Mouse (Mus musculus) neural tube, embryonic 10.5 days (tissue): ENCODE results near the gene Gpatch2.

Experiments used
- DNase-seq: peaks from one replicate; pipeline ENCODE4 v3.0.0-alpha.2; 2017; ENCODE audit warnings: low spot score; ENCODE audit errors: extremely low spot score

Gene Gpatch2

DNA sequence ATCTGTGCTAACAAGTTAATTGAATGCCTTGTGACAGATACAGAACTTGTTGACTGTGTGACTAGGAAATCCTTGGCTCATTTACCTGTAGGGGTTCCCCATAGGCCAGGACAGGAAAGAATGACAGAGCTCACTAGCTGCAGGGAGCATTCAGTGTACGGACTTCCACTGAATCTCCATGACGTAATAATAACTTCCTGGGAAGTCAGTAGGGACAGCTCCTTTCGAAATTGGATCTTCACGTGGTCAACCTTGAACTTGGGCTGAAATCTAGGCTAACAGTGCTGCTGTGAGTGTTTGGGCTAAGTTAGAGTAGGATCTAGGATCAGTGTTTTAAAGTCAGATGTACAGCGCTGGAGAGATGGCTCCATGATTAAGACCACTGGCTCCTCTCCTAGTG, 29.4 kb downstream of the Gpatch2 start:
- DNase-seq, result no peak

DNA sequence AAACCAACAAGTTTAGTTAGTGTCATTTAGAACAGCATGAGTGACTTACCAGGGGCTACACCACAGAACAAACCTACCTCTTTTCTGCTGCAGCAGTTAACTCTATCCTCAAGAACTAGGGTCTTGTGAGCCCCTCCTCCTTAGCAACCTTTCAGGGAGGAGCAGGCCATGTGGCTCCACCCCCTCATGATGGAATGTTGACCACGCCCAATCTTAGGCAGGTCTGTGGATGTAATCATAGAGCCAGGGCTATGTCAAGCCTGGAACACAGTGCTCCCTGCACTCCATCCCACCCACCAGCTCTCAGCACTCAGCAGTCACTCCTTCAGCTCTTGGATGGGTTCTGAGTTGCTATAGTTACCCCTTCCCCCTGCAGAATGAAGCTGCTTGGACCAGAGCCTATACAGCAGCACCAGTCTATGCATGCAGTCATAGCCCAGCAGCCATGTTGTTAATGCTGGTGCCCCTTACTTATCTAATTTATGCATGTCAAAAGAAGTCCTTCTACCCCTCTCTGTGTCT, 35.5 kb downstream of the Gpatch2 start:
- no peak for DNase-seq

DNA sequence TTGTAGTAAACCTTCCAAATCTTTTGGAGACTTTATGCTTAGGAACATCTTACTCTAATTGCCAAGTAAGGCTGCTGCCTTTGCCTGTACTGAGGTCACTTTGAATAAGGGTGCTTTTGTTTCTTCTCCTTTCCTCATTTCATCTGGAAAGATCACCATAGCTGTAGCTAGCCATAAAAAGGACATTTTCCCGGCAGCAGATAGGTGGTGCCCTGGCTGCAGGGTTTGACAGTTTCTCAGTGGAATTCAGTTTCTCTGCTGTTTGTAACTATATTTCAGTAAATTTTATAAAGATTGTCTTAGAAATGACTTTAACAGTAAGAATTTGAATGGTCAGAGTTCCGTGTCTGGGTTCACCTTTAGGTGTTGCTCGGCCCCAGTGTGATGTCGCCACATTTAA, 43.4 kb downstream of the Gpatch2 start:
- DNase-seq, result no peak

DNA sequence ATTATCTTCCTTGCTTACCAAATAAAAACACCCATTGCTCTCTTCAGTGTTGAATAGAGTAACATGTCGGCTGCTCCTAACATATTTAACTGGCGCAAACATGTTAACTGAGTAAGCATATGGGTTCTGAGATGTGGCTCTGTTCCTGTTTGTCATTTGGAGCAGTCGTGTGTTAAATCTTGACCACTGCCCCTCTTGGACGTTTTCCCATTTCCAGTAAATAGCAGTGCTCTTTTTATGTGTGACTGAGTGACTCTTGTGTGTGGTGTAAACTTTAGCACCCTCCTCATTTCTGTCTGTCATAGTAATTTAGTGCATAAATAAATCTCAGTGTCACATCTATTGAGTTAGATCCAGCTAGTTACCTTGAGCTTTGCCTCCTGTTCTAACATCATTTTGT, 52.3 kb downstream of the Gpatch2 start:
- DNase-seq, result no peak

DNA sequence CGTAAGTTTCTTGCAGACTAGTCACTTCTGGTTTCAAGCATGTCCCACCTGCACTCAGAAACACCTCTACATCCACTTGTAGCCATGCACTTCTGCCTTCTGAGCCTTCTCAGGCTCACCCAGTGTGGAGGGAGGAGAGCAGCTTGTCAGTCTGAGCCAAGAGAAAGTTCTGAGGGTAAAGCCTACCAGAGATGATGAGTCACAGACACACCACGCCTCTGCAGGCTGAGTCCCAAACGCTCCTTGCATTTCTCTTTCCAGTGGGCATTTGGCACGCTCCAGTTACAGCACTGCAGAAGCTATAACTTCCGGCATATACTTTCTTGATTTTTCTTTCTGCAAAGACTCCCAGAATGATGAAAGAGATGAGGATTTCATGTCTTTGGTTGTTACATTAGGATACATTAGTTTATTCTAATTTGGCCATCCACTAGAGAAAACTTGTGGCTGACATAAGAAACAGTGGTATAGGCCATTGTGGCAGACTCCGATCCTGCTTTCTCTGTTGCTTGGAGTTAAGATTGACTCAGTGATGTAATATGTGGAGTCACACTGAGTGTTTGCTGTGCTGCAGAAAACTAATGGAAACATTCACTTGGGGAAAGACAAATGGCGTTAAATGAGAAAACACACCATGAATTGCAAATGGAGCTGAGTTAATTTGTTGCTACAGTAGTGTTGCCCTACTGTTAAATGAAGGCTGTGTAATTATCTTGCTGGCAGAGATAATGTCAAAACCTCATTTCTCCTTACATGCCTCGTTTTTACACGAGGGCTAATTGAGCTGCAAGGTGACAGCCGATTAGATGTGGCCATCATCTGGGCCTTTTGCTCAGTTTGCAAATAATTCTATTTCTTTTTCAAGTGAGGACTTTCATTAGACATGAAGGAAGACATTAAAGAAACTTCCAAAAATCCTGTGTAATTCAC, 55.3 kb downstream of the Gpatch2 start:
- DNase-seq, result no peak

DNA sequence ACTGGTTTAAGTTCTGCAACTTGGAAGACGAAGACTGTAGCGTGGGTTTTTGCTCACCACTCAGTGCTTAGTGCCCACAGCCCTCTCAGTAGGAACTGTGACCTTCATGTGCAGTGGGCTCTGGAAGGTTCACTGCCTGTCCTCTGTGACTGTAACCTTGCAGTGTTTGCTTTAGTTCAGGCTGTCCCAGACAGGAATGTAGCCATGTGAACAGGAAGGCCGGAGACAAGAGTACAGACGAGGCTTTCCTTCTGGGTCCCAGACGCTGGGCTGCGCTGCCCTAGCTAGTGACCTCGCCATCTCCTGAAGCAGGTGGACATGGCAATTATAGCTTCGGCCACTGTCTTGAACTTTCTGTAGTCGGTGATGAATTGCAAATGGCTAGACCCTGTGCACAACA, 62.0 kb downstream of the Gpatch2 start:
- peak; percentile 38 for DNase-seq

DNA sequence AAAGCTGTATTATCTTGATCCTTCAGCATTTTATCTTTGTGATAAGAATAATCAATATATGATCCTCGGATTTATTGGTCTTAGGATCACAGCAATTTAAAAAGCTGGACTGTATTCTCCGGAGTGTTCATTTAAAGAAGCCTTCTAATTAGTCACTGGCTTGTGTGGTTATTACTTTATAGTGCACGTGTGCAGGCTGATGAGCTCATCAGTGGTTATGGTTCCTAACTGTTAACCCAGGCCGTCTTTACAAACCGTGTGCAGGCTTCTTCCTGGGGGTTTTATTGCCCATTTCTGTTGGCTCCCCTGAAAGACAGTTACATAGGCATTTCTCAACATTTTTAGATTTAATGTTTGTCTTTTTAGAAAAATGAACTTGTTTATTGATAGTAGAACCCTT, 63.2 kb downstream of the Gpatch2 start:
- no peak for DNase-seq

DNA sequence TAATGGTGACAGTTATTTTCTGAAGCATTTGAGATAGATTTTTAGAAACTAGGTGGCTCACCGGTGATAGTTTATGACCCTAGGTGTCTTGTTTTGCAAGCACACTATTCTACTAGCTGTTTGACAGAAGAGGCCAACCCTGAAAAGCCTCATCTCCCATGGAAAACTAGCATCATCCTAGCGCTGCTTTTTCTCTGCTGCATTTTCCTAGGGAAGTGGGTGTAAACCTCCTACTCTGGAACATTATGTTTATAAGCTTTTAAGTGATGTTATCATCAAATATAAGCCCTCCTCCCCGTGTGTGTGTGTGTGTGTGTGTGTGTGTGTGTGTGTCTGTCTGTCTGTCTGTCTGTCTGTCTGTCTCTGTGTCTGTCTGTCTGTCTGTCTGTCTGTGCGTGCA, 64.5 kb downstream of the Gpatch2 start:
- DNase-seq, result no peak

DNA sequence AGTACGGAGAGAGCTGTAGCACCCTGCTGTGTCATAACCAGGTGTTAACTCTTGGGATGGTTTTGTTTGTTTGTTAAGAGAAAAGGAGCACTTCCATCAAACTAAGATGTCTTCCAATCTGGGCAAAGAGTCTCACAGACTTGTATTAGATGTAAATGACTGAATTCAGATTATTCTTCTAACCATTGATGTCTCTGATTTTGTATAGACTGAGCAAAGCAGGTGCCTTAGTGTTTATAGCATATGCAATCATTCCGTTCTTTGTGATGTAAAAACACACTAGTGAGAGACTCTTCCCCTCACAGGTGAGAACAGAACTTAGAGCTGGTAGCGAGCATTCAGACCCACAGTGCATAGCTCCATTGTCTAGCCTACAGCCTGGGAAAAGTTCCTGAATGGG, 67.0 kb downstream of the Gpatch2 start:
- no peak for DNase-seq

DNA sequence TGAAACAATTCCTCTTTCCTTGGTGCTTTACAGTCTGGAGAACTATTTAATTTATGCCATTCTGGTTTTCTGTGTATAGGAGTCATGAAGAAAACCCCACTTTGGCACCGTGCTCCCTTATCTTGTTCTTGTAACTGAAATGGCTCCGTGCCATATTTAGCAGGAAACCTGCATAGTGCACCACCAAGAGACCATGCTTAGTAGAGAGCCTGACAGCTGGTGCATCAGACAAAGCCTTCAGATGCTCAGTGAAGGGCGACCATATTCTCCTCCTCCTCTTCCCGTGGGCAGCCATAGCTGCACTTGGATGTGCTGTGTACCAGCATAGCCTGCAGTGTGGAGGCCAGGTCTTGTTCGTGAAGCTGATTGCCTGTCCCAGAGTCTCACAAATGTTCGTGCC, 67.5 kb downstream of the Gpatch2 start:
- DNase-seq, result no peak

DNA sequence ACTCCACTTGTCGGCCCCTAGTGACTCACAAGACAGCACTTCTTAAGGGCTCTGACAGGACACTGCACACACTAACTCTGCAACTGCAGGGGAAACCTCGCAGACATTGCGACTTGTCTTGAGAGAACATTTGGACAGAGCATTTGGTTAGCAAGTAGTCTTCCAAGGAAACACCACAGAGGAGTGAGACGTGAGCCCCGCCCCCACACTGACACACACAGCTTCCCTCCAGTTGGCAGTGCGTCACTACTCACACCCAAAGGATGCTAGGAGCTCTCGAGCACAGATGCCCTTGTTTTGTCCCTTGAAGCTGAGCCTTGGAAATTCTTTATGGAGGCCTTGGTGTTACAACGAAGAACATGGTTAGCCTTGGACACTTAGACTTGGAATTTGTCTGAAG, 70.4 kb downstream of the Gpatch2 start:
- no peak for DNase-seq

DNA sequence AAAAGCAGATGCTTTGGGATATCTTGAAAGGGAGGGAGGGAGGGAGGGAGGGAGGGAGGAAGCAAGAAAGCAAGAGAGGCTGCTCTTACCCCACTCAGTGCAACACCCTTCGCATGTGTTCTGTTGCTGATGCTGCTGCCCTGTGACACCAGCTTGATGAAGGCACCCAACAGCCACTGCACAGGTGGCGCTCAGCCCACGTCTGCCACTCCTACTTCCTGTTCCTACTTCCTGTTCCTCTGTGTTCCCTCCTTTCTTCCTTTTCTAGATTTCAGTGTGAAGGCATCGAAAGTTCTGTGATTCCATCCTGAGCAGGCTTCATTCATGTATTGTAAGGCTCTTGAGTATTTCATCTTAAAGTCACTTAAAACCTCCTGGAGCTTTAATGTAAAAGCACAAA, 71.1 kb downstream of the Gpatch2 start:
- no peak for DNase-seq

DNA sequence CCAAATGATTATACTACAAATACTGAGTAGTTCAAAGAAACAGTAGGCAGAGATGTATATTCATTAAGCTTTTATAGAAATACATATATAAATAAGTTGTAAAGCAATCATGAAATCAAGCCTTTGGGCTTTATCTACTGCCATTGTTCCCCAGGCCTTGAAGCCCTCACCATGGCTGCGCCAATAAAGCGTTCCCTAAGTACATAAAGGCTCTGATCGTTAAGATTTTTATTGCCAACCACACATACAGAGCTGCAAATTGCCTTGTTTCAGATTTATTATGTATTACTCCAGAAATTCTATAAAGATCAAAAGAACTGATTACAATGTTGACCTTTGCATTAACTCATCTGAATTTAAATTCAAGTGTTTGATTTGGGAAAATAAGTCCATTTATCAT, 71.6 kb downstream of the Gpatch2 start:
- no peak for DNase-seq

DNA sequence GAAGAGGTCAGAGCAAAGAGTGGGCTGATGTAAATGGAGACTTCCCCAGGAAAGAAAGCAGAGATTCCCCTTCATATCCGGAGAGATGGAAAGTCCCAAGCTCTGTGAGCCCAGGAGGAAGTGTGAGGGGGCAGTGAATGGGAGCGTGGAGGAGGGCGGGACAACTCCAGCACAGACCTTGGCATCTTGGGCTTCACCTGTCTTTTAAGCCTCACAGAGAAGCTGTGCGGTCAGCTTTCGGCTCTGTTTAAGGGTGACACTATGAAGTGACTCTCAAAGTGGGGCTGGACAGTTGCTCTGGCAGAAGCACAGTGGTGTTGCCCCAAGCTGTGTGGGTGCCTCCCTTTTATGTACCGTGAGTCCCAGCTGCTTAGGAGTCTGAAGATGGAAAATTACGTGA, 74.9 kb downstream of the Gpatch2 start:
- no peak for DNase-seq

DNA sequence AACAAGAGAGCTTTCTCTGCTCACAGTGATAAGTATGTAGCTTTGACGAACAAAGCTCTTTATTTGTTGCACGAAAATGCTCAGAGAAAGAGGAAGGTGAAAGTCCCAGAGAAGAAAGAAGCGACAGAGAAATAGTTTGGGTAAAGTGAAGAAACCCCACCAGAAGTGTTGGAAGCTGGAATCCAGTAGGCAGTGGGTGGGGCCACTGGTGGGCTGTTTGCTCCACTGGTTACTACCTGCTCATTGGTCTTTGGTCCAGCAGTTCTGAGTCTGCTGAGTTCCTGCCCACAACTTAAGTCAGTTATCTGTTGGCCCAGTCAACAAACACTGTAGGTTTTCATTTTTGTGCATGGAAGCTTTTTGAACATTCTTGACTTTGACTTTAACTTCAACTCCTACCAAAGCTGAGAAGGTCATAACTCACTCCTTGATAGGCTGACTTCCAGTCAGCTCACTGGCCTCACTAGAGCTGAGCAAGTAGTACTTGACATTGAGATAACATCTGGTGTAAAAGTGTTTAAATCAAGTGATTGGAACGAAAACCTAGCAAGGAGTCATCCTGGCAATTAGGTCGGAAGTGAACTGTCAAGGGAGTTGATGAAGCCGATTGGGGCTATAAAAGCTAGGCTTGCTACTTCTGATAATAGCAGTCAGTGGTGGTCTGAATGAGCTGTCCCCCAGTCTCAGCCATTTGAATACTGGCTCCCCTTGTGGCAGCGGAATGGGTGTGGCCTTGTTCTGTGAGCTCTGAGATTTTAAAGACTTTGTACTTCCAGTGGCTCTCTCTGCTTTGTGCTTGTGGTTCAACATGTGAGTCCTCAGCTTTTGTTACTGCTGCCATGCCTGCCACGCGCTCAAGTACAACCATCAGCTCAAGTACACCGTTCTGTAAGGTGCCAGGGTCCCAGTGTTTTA, 76.4 kb downstream of the Gpatch2 start:
- DNase-seq, result no peak

DNA sequence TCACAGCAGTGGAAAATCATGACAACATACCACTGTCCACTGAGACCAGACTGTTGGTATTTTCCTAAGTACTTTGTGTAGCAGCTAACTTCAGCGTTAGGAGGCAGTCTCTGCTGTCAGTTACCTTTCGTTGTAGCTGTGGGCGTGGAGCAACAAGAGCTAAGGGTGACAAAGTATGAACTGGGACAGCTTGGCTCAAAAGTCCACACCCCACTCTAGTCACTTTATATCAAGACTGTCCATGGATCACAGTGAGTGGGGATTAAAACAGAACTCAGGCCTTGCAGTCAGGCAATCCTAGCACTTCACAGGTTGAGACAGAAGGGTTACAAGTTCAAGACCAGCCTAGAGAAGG, 77.1 kb downstream of the Gpatch2 start:
- DNase-seq, result no peak

DNA sequence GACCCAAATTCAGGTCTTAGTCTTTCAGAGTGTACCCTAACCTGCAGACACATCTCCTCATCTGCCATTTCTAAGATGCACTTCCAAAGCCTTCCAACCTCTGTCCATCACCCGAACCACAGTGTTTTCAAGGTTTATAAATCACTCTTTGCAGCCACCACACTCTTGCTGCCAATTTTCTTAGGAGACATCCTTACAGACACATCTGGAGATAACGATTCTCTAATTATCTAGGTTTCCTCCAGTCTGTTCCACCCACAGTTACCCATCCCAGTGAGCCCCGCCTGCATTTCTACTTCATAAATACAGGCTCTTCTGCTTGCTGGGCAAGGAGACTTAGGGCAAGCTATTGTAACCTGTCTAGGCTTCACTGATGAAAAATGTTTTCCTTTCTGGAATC, 77.9 kb downstream of the Gpatch2 start:
- no peak for DNase-seq

DNA sequence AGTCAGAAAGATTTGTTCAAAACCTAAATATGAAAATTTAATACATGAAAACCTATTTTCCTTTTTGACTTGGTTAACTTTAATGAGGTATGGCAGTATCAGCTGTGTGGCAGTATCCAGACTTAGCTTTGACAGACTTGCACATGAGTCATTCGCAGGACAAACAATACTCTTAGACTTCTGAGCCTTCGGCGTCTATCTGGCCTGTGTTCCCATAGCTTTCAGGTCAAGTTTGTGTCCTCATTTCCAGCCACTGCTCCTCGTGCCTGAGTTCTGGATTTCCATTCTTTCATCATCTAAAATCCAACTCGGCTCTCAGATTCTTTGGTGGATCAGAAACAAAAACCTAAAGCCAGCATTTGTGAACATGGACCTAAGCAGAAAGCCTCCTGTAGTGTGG, 79.2 kb downstream of the Gpatch2 start:
- DNase-seq, result no peak

DNA sequence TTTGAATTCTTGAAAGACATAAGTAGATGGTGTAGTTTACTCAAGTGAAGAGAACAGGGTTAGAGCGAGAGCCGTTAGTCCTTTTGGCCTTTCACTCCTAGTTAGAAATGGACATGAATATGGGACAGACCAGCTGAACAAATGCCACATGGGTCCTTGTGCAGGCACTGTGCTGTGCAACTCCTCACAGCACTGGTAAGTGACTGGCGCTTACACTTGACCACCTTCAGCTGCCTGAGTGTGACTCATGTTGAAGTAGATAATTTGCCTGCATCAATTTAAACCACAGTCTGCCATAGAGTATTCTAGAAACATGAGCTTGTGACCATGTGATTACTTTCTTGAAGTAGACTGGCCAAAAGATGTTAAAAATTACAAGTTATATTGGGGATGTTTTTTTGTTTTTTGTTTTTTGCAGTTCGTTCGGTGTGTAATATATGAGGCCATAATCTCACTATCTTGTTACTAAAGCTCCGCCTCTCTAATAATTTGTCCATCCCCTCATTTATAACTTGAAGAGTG, 79.8 kb downstream of the Gpatch2 start:
- no peak for DNase-seq

DNA sequence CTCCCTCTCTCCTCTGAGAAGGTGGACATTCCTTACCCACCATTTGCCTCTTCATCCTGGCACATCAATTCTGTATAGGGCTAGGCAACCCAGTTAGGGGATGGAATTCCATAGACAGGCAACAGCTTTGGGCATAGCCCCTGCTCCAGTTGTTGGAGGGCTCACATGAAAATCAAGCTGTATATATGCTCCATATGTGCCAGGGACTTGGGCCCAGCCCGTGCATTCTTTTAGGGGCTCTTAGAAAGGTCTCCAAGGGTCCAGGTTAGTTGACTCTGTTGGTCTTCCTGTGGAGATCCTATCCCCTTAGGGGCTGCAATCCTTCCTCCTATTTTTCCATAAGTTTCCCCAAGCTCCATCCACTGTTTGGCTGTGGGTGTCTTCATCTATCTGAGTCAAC, 80.4 kb downstream of the Gpatch2 start:
- no peak for DNase-seq

DNA sequence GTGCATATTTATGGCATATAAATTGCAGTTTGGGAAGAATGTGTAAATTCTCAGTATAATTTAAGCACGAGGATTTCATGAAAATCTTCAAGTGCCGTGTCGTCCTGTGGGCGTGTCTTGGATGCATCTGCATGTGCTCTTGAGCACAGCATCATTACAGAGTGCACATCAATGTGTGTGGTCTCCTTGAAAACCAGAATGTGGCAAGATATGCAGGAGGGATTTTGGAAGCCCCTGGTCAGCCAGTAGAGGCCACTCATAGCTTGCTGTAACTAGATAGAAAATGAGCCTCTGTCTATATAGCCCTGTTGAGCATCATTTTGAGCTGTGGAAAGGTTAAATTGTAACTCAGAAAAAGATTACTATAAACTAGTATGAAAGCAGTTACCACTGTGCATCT, 83.9 kb downstream of the Gpatch2 start:
- DNase-seq, result no peak

DNA sequence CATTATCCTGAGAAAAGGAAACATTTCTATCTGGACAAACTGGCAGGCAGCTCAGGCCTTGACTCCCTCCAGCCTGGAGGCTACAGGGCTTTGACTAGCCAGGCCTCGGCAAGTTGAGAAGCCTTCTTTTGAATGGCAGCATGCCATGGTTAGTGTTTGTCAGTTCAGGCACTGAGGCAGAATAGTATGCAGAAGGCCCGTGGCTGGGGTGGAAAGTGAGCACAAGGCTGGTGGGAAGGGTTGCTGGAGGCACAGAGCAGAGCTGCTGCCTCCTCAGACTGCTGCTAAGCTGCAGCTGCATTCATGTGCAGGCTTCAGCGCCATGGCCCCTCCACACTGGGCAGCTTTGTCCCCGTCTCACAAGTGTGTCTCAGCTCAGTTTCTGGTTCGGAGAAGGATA, 85.3 kb downstream of the Gpatch2 start:
- no peak for DNase-seq
